Mouse (Mus musculus) heart, adult 18-20 months (tissue): ENCODE measurements around the gene Gan. TPM values are rescaled to one million over a fixed set of nuclear protein-coding genes. Genes with fewer than 3 reads are reported as not detected.
A peak's percentile ranks its signal among the peaks of the same experiment; 100 is the strongest.

Experiments used
- DNase-seq, 2 experiments: peaks; one replicate each; pipeline ENCODE4 v3.0.0; 2021 to 2022; ENCODE audit warnings: mixed read lengths in 1 of 2
- total RNA-seq, 2 experiments: library from RNA; stranded (reverse); gene quantifications; 2 replicates each; pipeline ENCODE4 v1.2.3; 2021

Gan gene
- total RNA-seq, 2 experiments from 2014 or later, result 4.0 to 5.3 TPM

- no peak for DNase-seq
Measured at GRCm38 (mm10) chr8:117156866-117157768, 818 bp upstream of the Gan start.

DNA sequence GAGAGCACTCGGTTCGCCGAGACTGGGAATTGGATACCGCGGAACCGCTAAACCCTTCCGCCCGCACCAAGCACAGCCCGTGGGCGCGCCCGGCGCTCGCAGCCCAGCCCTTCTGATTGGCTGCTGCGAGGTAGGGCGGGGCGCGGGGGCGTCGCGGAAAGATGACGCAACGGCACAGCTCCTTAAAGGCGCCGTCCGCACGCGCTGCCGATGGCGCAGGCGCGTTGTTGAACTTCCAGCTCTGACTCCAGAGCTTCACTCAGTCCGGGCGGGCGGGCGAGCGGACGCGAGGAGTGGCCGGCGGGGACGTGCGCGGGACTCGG lies 205 bp upstream of the Gan start:
- DNase-seq, result peak; percentile 96 to 97

- DNase-seq, result no peak
Measured at GRCm38 (mm10) chr8:117159031-117159430, 1.1 kb downstream of the Gan start.

GRCm38 (mm10) chr8:117164912-117165311 lies 7.0 kb downstream of the Gan start:
- no peak for DNase-seq

- no peak for DNase-seq
Measured at GRCm38 (mm10) chr8:117165542-117165941, 7.6 kb downstream of the Gan start.

DNA sequence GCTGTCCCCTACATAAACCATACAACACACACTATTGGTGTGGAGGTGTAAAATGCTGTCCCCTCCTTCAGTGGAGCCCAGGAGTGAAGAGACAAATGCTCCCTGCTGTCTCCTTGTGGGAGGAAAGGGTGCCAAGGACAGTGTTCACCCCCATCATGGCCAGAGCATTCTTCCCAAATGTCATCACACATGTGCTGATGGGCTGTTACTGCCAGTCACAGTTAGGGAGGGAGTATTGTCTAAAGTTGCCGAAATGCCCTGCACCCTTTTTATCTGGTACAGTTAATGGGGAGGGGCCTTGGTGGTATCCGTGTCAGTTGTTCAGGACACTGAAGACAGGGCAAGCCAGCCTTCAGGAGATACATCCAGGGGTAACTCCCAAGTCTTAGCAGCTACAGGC lies 8.6 kb downstream of the Gan start:
- DNase-seq, result no peak

GRCm38 (mm10) chr8:117167243-117167883 lies 9.4 kb downstream of the Gan start:
- no peak for DNase-seq

GRCm38 (mm10) chr8:117168378-117168777 lies 10.4 kb downstream of the Gan start:
- DNase-seq, result no peak

GRCm38 (mm10) chr8:117171826-117172225 lies 13.9 kb downstream of the Gan start:
- DNase-seq, result no peak

DNA sequence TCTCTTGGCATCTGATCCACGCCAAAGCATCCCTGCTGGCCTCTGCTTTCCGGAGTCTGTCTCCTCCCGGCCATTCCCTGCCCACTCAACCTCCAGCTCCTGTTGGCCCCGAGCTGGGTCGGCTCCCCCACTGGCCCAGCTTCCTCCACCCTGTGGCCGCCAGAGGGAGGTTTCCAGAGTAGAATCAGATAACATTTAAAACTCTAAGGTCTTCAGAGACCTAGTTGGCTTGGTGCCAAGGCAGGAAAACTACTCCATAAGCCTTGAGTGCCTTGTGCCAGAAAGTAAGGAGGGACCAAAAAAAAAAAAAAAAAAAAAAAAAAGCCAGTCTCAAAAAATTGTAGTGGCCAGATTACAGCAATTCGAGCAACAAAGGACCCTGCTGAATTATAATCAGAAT lies 15.0 kb downstream of the Gan start:
- DNase-seq, result peak; percentile 49 to 72

DNA sequence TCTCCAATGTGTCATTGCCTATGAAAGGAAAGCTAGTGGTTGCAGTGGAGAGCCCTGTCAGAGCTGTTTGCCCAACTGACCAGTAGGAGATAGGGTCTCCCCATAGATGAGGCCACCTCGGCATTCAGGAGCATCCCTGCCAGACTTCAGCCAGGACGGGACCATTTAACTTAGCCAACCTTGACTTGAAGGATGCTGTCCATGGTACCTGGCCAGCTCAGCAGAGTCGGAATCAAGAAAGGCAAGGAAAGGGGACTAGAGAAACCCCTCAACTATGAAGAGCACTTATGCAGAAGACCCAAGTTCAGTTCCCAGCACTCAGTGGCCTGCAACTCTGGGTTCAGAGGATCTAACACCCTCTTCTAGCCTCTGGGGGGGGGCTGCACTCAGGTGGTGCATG lies 15.8 kb downstream of the Gan start:
- DNase-seq, result no peak

DNA sequence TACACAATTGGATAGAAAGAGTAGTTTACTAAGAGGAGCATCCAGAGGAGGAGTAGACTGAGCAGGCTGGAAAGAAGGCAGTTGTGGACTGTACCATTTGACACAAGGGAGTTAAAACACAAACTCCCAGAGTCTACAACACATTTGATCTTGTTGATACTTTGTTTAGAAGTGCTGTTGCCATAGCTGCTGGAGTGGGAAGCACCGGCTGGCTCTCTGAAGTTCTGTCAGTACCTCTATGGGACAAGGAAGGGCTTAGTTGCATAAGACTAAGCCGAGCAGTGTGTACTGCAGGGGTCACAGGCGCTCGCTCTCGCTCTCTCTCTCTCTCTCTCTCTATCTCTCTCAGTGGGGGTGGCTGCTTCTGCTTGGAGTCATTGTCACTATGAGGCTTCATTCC lies 16.6 kb downstream of the Gan start:
- no peak for DNase-seq

- DNase-seq, result no peak
Measured at GRCm38 (mm10) chr8:117176308-117176707, 18.4 kb downstream of the Gan start.

GRCm38 (mm10) chr8:117177236-117177635 lies 19.3 kb downstream of the Gan start:
- DNase-seq, result no peak

DNA sequence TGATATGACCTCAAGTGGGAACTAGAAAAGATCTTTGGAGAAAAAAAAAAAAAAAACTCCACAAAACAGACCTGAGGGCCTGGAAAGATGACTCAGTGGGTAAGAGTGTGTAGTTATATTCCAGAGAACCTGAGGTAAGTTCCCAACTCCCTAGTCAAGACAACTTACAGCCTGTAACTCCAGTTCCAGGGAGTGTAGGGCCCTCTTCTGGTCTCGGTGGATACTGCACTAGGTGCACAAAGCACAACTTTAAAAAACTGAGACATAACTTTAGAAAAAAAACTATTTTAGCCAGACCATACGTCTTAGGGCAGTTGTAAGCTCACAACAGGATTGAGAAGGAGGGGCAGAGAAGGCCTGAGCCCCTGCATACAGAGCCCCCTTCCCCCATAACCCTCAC lies 20.1 kb downstream of the Gan start:
- no peak for DNase-seq

GRCm38 (mm10) chr8:117178676-117179075 lies 20.7 kb downstream of the Gan start:
- no peak for DNase-seq

GRCm38 (mm10) chr8:117182746-117183145 lies 24.8 kb downstream of the Gan start:
- no peak for DNase-seq

- DNase-seq, result no peak
Measured at GRCm38 (mm10) chr8:117183664-117184377, 25.9 kb downstream of the Gan start.

DNA sequence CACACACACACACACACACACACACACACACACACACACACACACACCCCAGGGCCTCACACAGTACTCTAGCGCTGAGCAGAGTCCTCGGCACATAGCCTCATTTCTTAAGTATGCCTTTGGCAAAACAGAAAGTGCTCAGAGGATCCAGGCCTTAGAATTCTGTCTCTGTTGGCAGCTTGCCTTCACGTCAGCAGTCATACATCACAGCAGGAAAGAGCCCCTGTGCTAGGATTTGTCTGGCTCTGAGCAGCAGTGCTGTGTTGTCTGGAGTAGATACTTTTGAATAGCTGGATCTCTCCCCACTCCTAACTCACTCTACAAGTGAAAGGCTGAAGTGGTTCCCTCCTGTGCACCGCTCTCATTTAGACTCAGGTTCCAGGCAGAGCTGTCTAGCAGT lies 36.4 kb downstream of the Gan start:
- peak in 1 of 2 experiments; percentile 27 for DNase-seq

- no peak for DNase-seq
Measured at GRCm38 (mm10) chr8:117196593-117196992, 38.7 kb downstream of the Gan start.

- no peak for DNase-seq
Measured at GRCm38 (mm10) chr8:117197551-117197950, 39.6 kb downstream of the Gan start.

DNA sequence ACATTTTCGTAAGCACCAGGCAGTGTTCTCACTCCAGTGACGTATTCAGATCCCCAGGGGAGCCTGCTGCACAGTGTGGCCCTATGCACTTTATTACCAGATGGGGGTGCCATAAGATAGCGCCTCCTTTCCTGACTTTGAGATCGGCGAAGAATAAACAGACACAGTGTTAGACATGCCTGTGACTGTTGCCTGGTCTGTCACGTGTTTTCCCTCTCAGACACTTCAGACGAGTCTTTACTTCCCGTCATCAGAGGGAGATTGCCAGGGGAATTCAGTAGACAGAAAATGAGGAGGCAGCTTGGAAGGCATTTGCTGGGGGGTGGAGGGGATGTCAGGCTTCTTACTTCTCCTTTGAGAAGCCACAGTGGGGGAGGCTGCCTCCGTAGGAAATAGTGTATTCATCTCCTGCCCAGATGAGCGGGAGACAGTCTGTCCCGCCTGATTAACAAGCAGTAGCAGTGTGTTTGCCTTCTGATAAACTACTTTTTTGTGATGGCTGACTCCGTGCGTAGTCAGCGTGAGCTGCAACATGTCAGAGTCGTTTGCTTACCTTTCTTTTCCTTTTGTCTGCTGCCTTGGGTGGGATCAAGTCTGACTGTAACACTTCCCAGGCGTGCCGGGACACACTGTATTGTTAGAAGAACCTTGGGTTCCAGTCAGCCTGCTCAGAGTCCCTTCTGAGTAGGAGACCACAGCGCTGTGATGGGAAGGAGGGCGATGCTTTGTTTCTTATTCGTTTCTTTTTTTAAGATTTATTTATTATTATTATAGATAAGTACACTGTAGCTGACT lies 40.4 kb downstream of the Gan start:
- DNase-seq, result peak; percentile 80 to 84
